Mouse (Mus musculus): ENCODE data around the gene Myo18b. TPM values are rescaled to one million over a fixed set of nuclear protein-coding genes. Genes with fewer than 3 reads are reported as not detected.

The Myo18b gene
- polyA plus RNA-seq, 1 experiment from 2014 or later = 22.5 TPM

GRCm38 (mm10) chr5:112872999-112873398, 23.2 kb downstream of the Myo18b start:
- Histone ChIP-seq H3K9ac (no peak overlapping the region), H3K4me2 (no peak overlapping the region), H3K27ac (no peak overlapping the region), H3K4me3 (no peak overlapping the region), H3K4me1 (replicated peaks) (no peaks in the 10 kb centered on the region; the same call in 1 of the 2 replicates), H3K36me3 (peaks cover 45% of the 10 kb centered on the region), H3K27me3 (no peaks in the 10 kb centered on the region), H3K9me3 (replicated peaks) (no peaks in the 10 kb centered on the region)
- WGBS = 77% methylated on average over 6 of the region's 6 CpGs
- ATAC-seq (replicated peaks; ENCODE audit: insufficient number of reproducible peaks, insufficient read depth, low FRiP score, low read depth) = no peak

DNA sequence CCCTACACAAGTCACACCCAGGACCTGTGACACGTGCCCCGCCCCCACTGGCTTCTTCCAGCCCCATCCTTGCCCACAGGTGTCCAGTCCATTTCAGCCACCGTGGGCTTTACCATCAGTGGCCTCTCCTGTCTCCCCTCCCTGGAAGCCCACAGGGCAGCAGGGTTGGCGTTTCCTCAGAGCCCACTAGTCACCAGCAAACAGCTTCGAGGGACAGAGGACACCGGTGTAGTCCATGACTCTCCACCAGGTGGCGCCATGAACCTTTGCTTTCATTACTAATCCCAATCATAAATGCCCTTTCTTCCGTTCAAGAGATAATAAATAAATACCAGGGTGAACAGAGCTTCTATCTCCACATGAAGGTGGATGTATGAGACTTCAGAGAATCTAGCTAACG, 25.4 kb downstream of the Myo18b start:
- Histone ChIP-seq H3K27me3 (no peaks in the 10 kb centered on the region), H3K4me1 (replicated peaks) (no peaks in the 10 kb centered on the region; the same call in 1 of the 2 replicates), H3K4me2 (no peak overlapping the region), H3K9ac (no peak overlapping the region), H3K36me3 (peaks cover 28% of the 10 kb centered on the region; the same call in 1 of the 2 replicates), H3K9me3 (replicated peaks) (no peaks in the 10 kb centered on the region), H3K27ac (no peak overlapping the region), H3K4me3 (no peak overlapping the region)
- WGBS = 25% methylated on average over 9 of the region's 9 CpGs
- no peak for ATAC-seq (replicated peaks; ENCODE audit: insufficient number of reproducible peaks, insufficient read depth, low FRiP score, low read depth)

DNA sequence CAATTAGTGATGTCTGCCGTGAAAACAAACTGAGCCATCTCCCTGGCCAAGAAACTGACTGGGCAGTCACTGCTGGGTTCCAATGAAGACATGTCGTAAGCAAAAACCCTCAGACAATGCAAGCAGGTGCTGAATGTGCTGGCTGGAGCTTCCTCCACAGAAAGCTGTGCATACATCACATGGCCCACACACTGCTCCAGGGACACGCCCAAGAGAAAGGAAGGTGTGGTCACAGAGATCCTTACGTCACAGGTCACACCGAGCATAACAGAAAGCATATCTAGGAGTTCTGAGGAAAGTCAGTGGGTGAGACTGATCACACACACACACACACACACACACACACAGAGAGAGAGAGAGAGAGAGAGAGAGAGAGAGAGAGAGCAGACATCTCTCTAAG, 27.5 kb downstream of the Myo18b start:
- Histone ChIP-seq H3K9ac (no peak overlapping the region), H3K4me1 (replicated peaks) (no peaks in the 10 kb centered on the region; the same call in 1 of the 2 replicates), H3K4me2 (no peak overlapping the region), H3K27ac (no peak overlapping the region), H3K9me3 (replicated peaks) (no peaks in the 10 kb centered on the region), H3K4me3 (no peak overlapping the region), H3K27me3 (no peaks in the 10 kb centered on the region), H3K36me3 (peaks cover 22% of the 10 kb centered on the region; the same call in 1 of the 2 replicates)
- WGBS = 79% methylated on average over 5 of the region's 5 CpGs
- ATAC-seq (replicated peaks; ENCODE audit: insufficient number of reproducible peaks, insufficient read depth, low FRiP score, low read depth) = no peak

- Histone ChIP-seq H3K27me3 (no peaks in the 10 kb centered on the region), H3K27ac (no peak overlapping the region), H3K4me1 (replicated peaks) (no peaks in the 10 kb centered on the region), H3K9me3 (replicated peaks) (no peaks in the 10 kb centered on the region), H3K36me3 (peaks cover 24% of the 10 kb centered on the region; the same call in 1 of the 2 replicates), H3K4me2 (no peak overlapping the region), H3K9ac (no peak overlapping the region), H3K4me3 (no peak overlapping the region)
- WGBS = 56% methylated on average over 4 of the region's 4 CpGs
- ATAC-seq (replicated peaks; ENCODE audit: insufficient number of reproducible peaks, insufficient read depth, low FRiP score, low read depth) = no peak
Observed at GRCm38 (mm10) chr5:112864719-112865367, 31.3 kb downstream of the Myo18b start.

DNA sequence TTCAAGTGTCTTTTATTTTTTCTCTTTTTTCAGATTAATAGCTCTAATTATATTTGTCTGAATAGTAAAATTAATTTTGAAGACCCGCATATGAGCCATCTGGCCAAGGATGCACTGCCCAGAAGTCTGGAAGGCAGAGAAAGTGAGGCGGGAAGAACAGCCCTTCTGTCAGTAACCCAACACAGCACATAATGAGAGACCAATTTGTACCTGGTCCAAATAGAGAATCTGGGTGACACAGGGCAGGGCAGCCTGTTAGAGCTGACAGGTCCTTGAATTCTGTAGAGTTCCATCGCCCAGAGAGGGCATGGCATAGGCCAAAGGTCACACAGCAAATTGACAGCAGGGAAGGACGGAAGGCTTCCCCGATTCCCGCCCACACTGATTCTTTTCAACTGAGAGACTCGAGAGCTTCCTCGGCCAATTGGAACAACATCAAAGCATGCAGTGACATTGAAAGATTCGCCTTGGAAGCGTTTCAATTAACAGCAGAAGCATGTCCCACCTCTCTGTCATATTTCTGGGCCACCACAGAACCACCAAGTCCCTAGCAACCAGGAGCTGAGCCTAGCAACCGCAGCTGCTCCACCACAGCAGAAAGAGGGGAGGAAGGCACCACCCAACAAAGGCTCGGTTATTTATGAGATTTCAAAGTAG, 36.7 kb downstream of the Myo18b start:
- H3K9ac ChIP-seq = no peak overlapping the region
- ATAC-seq (replicated peaks; ENCODE audit: insufficient number of reproducible peaks, insufficient read depth, low FRiP score, low read depth) = no peak
- H3K9me3 ChIP-seq (replicated peaks) = no peaks in the 10 kb centered on the region
- H3K4me3 ChIP-seq = no peak overlapping the region
- H3K27me3 ChIP-seq = no peaks in the 10 kb centered on the region
- H3K4me2 ChIP-seq = no peak overlapping the region
- H3K36me3 ChIP-seq = peaks cover 18% of the 10 kb centered on the region; the same call in 1 of the 2 replicates
- no peak overlapping the region for H3K27ac ChIP-seq
- no peaks in the 10 kb centered on the region for H3K4me1 ChIP-seq (replicated peaks)
- WGBS = 52% methylated on average over 12 of the region's 12 CpGs

DNA sequence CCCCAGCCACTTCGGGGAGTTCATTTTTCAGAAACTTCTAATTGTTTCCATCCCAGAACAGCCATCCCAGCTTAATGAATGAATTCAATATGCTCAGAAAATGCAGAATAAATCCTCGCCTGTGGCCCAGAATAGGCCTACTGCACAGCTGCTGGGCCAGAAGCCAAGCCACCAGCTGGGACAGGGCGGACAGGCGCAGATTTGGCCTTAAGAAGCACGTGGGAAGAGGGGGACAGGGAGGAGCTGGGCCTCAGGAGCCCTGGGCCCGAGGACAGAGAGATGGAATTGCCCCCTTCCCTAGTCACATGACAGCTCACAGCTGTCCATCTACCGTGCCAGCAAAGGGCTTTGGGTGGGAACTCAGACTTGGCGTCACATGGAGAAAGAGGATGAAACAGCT, 43.0 kb downstream of the Myo18b start:
- 30% methylated on average over 8 of the region's 8 CpGs for WGBS
- no peak overlapping the region for H3K4me3 ChIP-seq
- H3K4me2 ChIP-seq = no peak overlapping the region
- peaks cover 5% of the 10 kb centered on the region; the same call in 1 of the 2 replicates for H3K36me3 ChIP-seq
- H3K27me3 ChIP-seq = no peaks in the 10 kb centered on the region
- no peaks in the 10 kb centered on the region for H3K9me3 ChIP-seq (replicated peaks)
- peak; percentile 65 for ATAC-seq (replicated peaks; ENCODE audit: insufficient number of reproducible peaks, insufficient read depth, low FRiP score, low read depth)
- peak overlapping the region; percentile 22; the same call in 1 of the 2 replicates for H3K27ac ChIP-seq
- peaks cover 48% of the 10 kb centered on the region for H3K4me1 ChIP-seq (replicated peaks)
- H3K9ac ChIP-seq = no peak overlapping the region

DNA sequence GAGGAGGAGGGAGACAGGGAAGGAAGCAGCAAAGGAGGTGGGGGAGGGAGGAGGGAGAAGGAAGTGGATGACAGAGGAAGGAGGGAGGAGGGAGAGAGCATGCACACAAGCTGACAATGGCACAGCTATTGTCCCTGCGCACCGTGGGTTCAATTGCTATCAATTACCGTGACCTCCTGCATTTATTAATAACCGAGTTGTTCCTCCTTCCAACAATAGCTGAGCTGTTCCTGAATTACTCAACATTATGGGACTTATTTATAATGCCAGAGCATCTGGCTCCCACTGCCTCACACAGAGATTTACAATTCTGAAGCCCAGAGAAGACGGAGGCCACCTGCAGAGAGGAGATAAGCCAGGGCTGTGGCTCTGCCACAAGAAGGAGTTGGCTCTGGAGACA, 44.8 kb downstream of the Myo18b start:
- no peak overlapping the region for H3K4me3 ChIP-seq
- WGBS = 30% methylated on average over 5 of the region's 5 CpGs
- H3K9me3 ChIP-seq (replicated peaks) = no peaks in the 10 kb centered on the region
- peaks cover 48% of the 10 kb centered on the region for H3K4me1 ChIP-seq (replicated peaks)
- no peak for ATAC-seq (replicated peaks; ENCODE audit: insufficient number of reproducible peaks, insufficient read depth, low FRiP score, low read depth)
- H3K9ac ChIP-seq = no peak overlapping the region
- peaks cover 6% of the 10 kb centered on the region; the same call in 1 of the 2 replicates for H3K36me3 ChIP-seq
- no peak overlapping the region for H3K27ac ChIP-seq
- no peaks in the 10 kb centered on the region for H3K27me3 ChIP-seq
- H3K4me2 ChIP-seq = no peak overlapping the region

DNA sequence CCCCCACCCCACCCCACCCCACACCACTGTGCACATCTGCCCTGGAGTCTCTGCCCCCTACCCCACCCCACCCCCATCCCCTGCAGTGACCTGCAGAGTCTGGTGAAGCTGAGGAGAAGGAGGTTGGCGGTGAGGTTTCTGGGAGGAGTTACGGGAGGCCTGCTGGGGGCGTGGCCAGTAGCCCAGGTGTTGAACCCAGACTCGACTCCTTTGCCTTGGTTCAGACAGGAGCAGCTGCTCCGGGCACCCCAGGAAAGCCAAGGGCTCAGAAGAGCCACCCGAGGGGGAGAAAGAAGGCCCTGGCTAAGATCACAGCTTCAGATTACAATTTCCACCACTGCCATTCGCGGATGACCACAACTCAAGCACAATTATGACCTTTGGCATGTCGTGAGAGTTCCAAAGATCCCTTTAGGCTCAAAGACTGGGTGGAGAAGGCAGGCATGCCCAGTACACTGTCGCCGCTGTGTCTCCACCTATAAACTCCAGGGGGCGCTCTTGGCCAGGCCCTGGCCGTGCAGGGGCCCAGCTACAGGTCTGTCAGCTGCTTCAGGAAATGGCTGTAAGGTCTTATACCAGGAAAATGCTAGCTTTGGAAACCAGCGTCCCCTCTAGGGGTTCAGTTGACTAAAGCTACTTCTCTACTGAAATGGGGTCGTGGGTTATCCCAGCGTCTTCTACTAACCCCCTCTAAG, 47.4 kb downstream of the Myo18b start:
- H3K36me3 ChIP-seq = peaks cover 31% of the 10 kb centered on the region
- no peaks in the 10 kb centered on the region for H3K27me3 ChIP-seq
- 21% methylated on average over 16 of the region's 16 CpGs for WGBS
- H3K9ac ChIP-seq = no peak overlapping the region
- no peaks in the 10 kb centered on the region for H3K9me3 ChIP-seq (replicated peaks)
- H3K27ac ChIP-seq = no peak overlapping the region
- no peak overlapping the region for H3K4me2 ChIP-seq
- ATAC-seq (replicated peaks; ENCODE audit: insufficient number of reproducible peaks, insufficient read depth, low FRiP score, low read depth) = no peak; the same call in none of the 2 replicates
- peaks cover 45% of the 10 kb centered on the region for H3K4me1 ChIP-seq (replicated peaks)
- H3K4me3 ChIP-seq = no peak overlapping the region

- H3K4me2 ChIP-seq = no peak overlapping the region
- WGBS = 31% methylated on average over 25 of the region's 25 CpGs
- no peak for ATAC-seq (replicated peaks; ENCODE audit: insufficient number of reproducible peaks, insufficient read depth, low FRiP score, low read depth)
Observed at GRCm38 (mm10) chr5:112847985-112848542, 48.1 kb downstream of the Myo18b start.

GRCm38 (mm10) chr5:112846146-112846545, 50.0 kb downstream of the Myo18b start:
- no peak overlapping the region for H3K9ac ChIP-seq
- H3K4me3 ChIP-seq = no peak overlapping the region
- H3K4me2 ChIP-seq = no peak overlapping the region
- no peak for ATAC-seq (replicated peaks; ENCODE audit: insufficient number of reproducible peaks, insufficient read depth, low FRiP score, low read depth)
- peaks cover 55% of the 10 kb centered on the region for H3K36me3 ChIP-seq
- 85% methylated on average over 11 of the region's 11 CpGs for WGBS
- H3K4me1 ChIP-seq (replicated peaks) = peaks cover 22% of the 10 kb centered on the region
- no peak overlapping the region for H3K27ac ChIP-seq
- no peaks in the 10 kb centered on the region for H3K9me3 ChIP-seq (replicated peaks)
- H3K27me3 ChIP-seq = no peaks in the 10 kb centered on the region

More at GRCm38 (mm10) chr5:112847985-112848542, 48.1 kb downstream of the Myo18b start:
- Histone ChIP-seq H3K27ac (no peak overlapping the region), H3K4me1 (replicated peaks) (peaks cover 38% of the 10 kb centered on the region), H3K36me3 (peaks cover 37% of the 10 kb centered on the region), H3K4me3 (no peak overlapping the region), H3K27me3 (no peaks in the 10 kb centered on the region), H3K9me3 (replicated peaks) (no peaks in the 10 kb centered on the region), H3K9ac (no peak overlapping the region)

DNA sequence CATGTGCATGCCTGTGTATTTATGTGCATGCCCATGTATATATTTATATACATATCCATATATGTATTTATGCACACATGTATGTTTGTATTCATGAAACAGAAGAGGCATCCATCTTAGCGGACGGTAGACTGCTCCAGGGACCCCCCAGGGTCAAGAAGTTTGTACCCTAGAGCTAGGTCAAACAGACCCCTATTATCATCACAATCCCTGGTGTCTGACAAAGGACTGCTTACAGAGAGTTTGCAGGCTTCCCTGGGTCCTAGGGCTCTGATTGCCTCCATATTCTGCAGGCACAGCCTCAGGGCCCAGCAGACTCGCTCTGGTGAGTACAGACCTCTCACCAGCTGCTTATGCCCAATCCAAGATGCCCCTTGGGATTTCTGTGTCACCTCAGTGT, 51.7 kb downstream of the Myo18b start:
- Histone ChIP-seq H3K4me1 (replicated peaks) (peaks cover 10% of the 10 kb centered on the region; the same call in 1 of the 2 replicates), H3K9ac (no peak overlapping the region), H3K9me3 (replicated peaks) (no peaks in the 10 kb centered on the region), H3K36me3 (peaks cover 70% of the 10 kb centered on the region), H3K27me3 (no peaks in the 10 kb centered on the region), H3K4me2 (no peak overlapping the region), H3K4me3 (no peak overlapping the region), H3K27ac (no peak overlapping the region)
- WGBS = 81% methylated on average over 3 of the region's 3 CpGs
- ATAC-seq (replicated peaks; ENCODE audit: insufficient number of reproducible peaks, insufficient read depth, low FRiP score, low read depth) = no peak
